Mouse (Mus musculus): ENCODE measurements around the gene Gpx7. TPM values are rescaled to one million over a fixed set of nuclear protein-coding genes. Genes with fewer than 3 reads are reported as not detected.

The Gpx7 gene
- polyA plus RNA-seq, 1 experiment from 2014 or later, result 39.1 TPM

DNA sequence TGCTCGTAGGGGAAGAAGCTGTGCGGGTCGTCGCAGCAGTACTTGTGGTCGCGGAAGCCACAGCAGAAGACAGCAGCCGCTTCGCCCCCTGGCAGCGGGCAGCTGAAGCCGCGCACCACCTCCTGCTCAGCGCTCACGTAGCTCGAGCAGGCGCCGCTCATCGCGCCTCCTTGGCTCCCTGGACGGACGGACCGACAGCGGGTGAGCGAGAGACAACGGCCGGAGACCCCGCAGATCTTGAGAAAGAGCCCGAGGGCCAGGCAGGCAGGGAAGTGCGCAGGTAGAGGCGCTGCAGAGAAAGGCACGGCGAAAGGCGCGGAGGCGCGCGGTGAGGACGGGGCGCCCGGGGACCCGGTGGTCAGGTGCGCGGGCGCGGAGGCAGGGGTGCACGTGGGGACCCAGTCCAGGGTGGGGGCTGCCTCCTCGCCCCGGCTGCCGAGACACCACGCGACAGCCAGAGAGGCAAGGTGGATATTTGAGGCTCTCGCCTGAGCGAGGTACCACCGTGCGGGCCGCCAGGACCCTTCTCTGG is 23.5 kb downstream of the Gpx7 start, which contains the start of gene Shisal2a:
Gene Shisal2a (minus strand): TSS at position 167 of the 532 bp plus-strand sequence.
- H3K36me3 ChIP-seq (ENCODE audit: control insufficient read depth, insufficient read depth, low read length), result no peaks in the 10 kb centered on the region
- H3K9ac ChIP-seq (ENCODE audit: low read depth, low read length), result peak within 1 kb of the TSS; percentile 76
- no peak within 1 kb of the TSS for H3K27ac ChIP-seq (ENCODE audit: low read depth, low read length)
- peak within 1 kb of the TSS; percentile 77 for H3K4me2 ChIP-seq (ENCODE audit: low read length)
- H3K4me1 ChIP-seq (ENCODE audit: control insufficient read depth, insufficient read depth, low read depth, low read length), result peaks cover 11% of the 10 kb centered on the region
- peak within 1 kb of the TSS; percentile 46 for H3K4me3 ChIP-seq (ENCODE audit: low read length)
- H3K9me3 ChIP-seq (ENCODE audit: control insufficient read depth, low read length), result no peaks in the 10 kb centered on the region
- ATAC-seq, result peak; percentile 63
- peaks cover 4% of the 10 kb centered on the region; the same call in 1 of the 2 replicates for H3K27me3 ChIP-seq (replicated peaks; ENCODE audit: control insufficient read depth, insufficient read depth, low read length)
- 2% methylated on average over 50 of the region's 55 CpGs for WGBS

DNA sequence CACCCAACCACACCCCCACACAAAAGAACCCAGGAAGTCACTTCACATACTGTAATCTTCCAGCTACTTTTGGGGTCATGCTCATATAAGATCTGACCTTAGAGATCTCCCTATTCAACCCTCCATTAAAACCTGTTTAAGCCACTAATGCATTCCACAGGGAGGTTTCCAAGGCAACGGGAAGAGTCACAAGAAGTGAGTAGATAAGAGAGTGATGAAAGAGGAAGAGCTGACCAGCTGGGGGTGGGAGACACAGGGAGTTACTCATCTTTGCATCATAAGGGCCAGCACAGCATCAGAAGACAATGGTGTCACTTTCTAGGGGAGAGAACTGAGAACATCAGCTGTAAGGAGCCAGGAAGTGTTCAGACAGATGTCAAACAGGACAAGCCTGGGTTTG is 26.6 kb downstream of the Gpx7 start:
- Histone ChIP-seq H3K4me2 (ENCODE audit: low read length) (no peak overlapping the region), H3K27me3 (replicated peaks; ENCODE audit: control insufficient read depth, insufficient read depth, low read length) (peaks cover 4% of the 10 kb centered on the region; the same call in 1 of the 2 replicates), H3K27ac (ENCODE audit: low read depth, low read length) (no peak overlapping the region), H3K9ac (ENCODE audit: low read depth, low read length) (no peak overlapping the region), H3K36me3 (ENCODE audit: control insufficient read depth, insufficient read depth, low read length) (no peaks in the 10 kb centered on the region), H3K4me3 (ENCODE audit: low read length) (no peak overlapping the region), H3K4me1 (ENCODE audit: control insufficient read depth, insufficient read depth, low read depth, low read length) (peaks cover 6% of the 10 kb centered on the region), H3K9me3 (ENCODE audit: control insufficient read depth, low read length) (no peaks in the 10 kb centered on the region)
- ATAC-seq, result no peak
- WGBS, result 19% methylated on average over 1 of the region's 1 CpGs

DNA sequence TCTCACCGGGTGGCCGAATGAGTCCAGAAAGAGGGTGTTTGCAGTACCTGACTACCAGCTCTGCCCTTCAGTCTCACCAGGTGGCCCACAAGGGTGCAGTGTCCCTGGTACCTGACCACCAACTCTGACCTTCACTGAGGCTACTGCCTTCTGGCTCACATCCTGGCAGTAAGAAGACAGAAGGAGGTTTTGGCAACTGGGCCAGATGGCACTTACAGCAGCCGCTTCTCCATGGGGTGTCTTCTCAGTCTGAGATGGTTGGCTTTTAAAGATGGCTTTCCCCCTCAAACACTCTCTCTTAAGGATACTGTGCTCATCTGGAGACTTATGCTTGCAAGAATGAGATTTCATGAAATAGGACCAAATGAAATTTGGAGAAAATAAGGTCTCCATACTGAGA is 27.3 kb downstream of the Gpx7 start:
- Histone ChIP-seq H3K4me3 (ENCODE audit: low read length) (no peak overlapping the region), H3K27ac (ENCODE audit: low read depth, low read length) (no peak overlapping the region), H3K27me3 (replicated peaks; ENCODE audit: control insufficient read depth, insufficient read depth, low read length) (peaks cover 4% of the 10 kb centered on the region; the same call in 1 of the 2 replicates), H3K4me1 (ENCODE audit: control insufficient read depth, insufficient read depth, low read depth, low read length) (peaks cover 6% of the 10 kb centered on the region), H3K9ac (ENCODE audit: low read depth, low read length) (no peak overlapping the region), H3K36me3 (ENCODE audit: control insufficient read depth, insufficient read depth, low read length) (no peaks in the 10 kb centered on the region), H3K9me3 (ENCODE audit: control insufficient read depth, low read length) (no peaks in the 10 kb centered on the region), H3K4me2 (ENCODE audit: low read length) (no peak overlapping the region)
- WGBS, result 88% methylated on average over 3 of the region's 3 CpGs
- no peak for ATAC-seq

DNA sequence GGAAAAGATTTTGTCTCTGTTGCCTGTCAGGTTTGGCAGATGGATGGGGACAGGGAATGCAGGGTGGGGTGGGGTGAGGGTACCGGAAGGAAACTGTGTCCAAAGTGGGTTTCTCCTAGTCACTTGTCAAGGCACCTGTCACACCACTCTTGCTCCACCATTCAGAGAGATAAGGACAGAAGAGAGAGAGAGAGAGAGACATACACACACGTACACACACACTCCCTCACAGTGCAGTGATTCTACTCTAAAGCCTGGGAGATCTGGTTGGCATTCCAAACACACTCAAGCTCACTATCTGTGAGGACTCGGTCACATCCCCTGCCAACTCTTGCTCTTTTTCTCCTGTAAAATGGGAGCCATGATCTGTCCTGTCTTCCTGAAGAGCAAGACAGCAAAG is 34.6 kb downstream of the Gpx7 start:
- ATAC-seq, result no peak
- no peak overlapping the region for H3K27ac ChIP-seq (ENCODE audit: low read depth, low read length)
- WGBS, result 73% methylated on average over 3 of the region's 3 CpGs

DNA sequence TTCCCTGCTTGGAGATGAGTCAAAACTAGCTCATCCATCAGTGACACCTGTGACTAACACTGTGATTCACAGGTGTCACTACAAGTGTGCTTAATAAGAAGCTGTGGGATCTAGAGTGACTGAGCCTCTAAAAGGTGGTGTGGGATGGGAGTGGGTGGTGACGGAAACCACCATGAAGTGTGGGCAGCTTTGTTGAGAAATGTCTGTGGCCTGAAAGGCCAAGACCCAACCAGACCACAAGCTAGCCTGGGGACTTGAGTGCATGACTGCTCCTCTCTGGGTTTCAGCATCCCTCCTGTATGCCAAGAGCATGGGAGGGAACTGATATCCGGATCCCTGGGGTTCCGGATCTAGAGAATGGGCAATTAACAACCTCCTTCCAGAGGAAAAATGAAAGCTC is 35.3 kb downstream of the Gpx7 start:
- Histone ChIP-seq H3K4me1 (ENCODE audit: control insufficient read depth, insufficient read depth, low read depth, low read length) (no peaks in the 10 kb centered on the region), H3K27me3 (replicated peaks; ENCODE audit: control insufficient read depth, insufficient read depth, low read length) (no peaks in the 10 kb centered on the region), H3K9me3 (ENCODE audit: control insufficient read depth, low read length) (no peaks in the 10 kb centered on the region), H3K4me2 (ENCODE audit: low read length) (no peak overlapping the region), H3K27ac (ENCODE audit: low read depth, low read length) (no peak overlapping the region), H3K4me3 (ENCODE audit: low read length) (no peak overlapping the region), H3K36me3 (ENCODE audit: control insufficient read depth, insufficient read depth, low read length) (no peaks in the 10 kb centered on the region), H3K9ac (ENCODE audit: low read depth, low read length) (no peak overlapping the region)
- WGBS, result 84% methylated on average over 3 of the region's 3 CpGs
- ATAC-seq, result no peak

More for the DNA sequence above, 34.6 kb downstream of the Gpx7 start:
- Histone ChIP-seq H3K4me2 (ENCODE audit: low read length) (no peak overlapping the region), H3K36me3 (ENCODE audit: control insufficient read depth, insufficient read depth, low read length) (no peaks in the 10 kb centered on the region), H3K9me3 (ENCODE audit: control insufficient read depth, low read length) (no peaks in the 10 kb centered on the region), H3K4me1 (ENCODE audit: control insufficient read depth, insufficient read depth, low read depth, low read length) (no peaks in the 10 kb centered on the region), H3K4me3 (ENCODE audit: low read length) (no peak overlapping the region), H3K27me3 (replicated peaks; ENCODE audit: control insufficient read depth, insufficient read depth, low read length) (no peaks in the 10 kb centered on the region), H3K9ac (ENCODE audit: low read depth, low read length) (no peak overlapping the region)

- Histone ChIP-seq H3K27ac (ENCODE audit: low read depth, low read length) (no peak overlapping the region), H3K9me3 (ENCODE audit: control insufficient read depth, low read length) (no peaks in the 10 kb centered on the region), H3K36me3 (ENCODE audit: control insufficient read depth, insufficient read depth, low read length) (no peaks in the 10 kb centered on the region), H3K4me2 (ENCODE audit: low read length) (no peak overlapping the region), H3K9ac (ENCODE audit: low read depth, low read length) (no peak overlapping the region), H3K4me1 (ENCODE audit: control insufficient read depth, insufficient read depth, low read depth, low read length) (no peaks in the 10 kb centered on the region), H3K4me3 (ENCODE audit: low read length) (no peak overlapping the region), H3K27me3 (replicated peaks; ENCODE audit: control insufficient read depth, insufficient read depth, low read length) (no peaks in the 10 kb centered on the region)
- ATAC-seq, result no peak
- 62% methylated on average over 4 of the region's 4 CpGs for WGBS
These were observed 36.4 kb downstream of the Gpx7 start for GRCm38 (mm10) chr4:108370409-108370808.

DNA sequence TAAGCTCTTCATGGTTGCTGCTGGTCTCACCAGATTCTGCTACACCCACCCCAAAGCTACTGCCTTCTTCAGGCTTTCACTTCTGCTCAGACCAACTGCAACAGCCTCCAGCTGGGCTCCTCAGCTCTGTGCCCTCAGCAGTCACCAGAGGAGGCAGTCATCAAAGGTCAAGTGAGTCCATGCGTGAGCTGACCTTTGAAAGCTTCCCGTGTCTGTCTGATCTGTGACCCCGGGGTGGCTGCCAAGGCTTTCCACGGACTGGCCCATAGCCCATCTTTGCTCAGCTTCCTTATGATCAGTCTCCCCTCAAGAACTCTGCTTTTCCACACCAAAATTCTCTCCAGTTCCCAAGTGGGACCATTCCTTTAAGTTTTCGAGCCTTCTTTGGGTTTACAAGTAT is 37.5 kb downstream of the Gpx7 start:
- no peaks in the 10 kb centered on the region for H3K4me1 ChIP-seq (ENCODE audit: control insufficient read depth, insufficient read depth, low read depth, low read length)
- no peaks in the 10 kb centered on the region for H3K9me3 ChIP-seq (ENCODE audit: control insufficient read depth, low read length)
- H3K4me2 ChIP-seq (ENCODE audit: low read length), result no peak overlapping the region
- 25% methylated on average over 5 of the region's 5 CpGs for WGBS
- no peak overlapping the region for H3K9ac ChIP-seq (ENCODE audit: low read depth, low read length)
- no peak overlapping the region for H3K4me3 ChIP-seq (ENCODE audit: low read length)
- no peaks in the 10 kb centered on the region for H3K36me3 ChIP-seq (ENCODE audit: control insufficient read depth, insufficient read depth, low read length)
- no peak overlapping the region for H3K27ac ChIP-seq (ENCODE audit: low read depth, low read length)
- no peak for ATAC-seq
- H3K27me3 ChIP-seq (replicated peaks; ENCODE audit: control insufficient read depth, insufficient read depth, low read length), result no peaks in the 10 kb centered on the region

- no peak for ATAC-seq
- Histone ChIP-seq H3K4me2 (ENCODE audit: low read length) (no peak overlapping the region), H3K27me3 (replicated peaks; ENCODE audit: control insufficient read depth, insufficient read depth, low read length) (no peaks in the 10 kb centered on the region), H3K9ac (ENCODE audit: low read depth, low read length) (no peak overlapping the region), H3K9me3 (ENCODE audit: control insufficient read depth, low read length) (no peaks in the 10 kb centered on the region), H3K4me3 (ENCODE audit: low read length) (no peak overlapping the region), H3K36me3 (ENCODE audit: control insufficient read depth, insufficient read depth, low read length) (no peaks in the 10 kb centered on the region), H3K4me1 (ENCODE audit: control insufficient read depth, insufficient read depth, low read depth, low read length) (peaks cover 26% of the 10 kb centered on the region), H3K27ac (ENCODE audit: low read depth, low read length) (no peak overlapping the region)
- 27% methylated on average over 5 of the region's 5 CpGs for WGBS
These were observed 42.7 kb downstream of the Gpx7 start for GRCm38 (mm10) chr4:108364111-108364476.

GRCm38 (mm10) chr4:108363355-108364110 is 43.2 kb downstream of the Gpx7 start:
- Histone ChIP-seq H3K4me1 (ENCODE audit: control insufficient read depth, insufficient read depth, low read depth, low read length) (peaks cover 32% of the 10 kb centered on the region), H3K27me3 (replicated peaks; ENCODE audit: control insufficient read depth, insufficient read depth, low read length) (no peaks in the 10 kb centered on the region), H3K36me3 (ENCODE audit: control insufficient read depth, insufficient read depth, low read length) (no peaks in the 10 kb centered on the region), H3K27ac (ENCODE audit: low read depth, low read length) (peak overlapping the region; percentile 44; the same call in 1 of the 2 replicates), H3K9ac (ENCODE audit: low read depth, low read length) (no peak overlapping the region), H3K9me3 (ENCODE audit: control insufficient read depth, low read length) (no peaks in the 10 kb centered on the region), H3K4me3 (ENCODE audit: low read length) (no peak overlapping the region), H3K4me2 (ENCODE audit: low read length) (no peak overlapping the region)
- ATAC-seq, result no peak
- 14% methylated on average over 7 of the region's 7 CpGs for WGBS
